Mouse (Mus musculus) layer of hippocampus, adult 9-11 months (tissue): ENCODE measurements at regions not wholly inside any gene's neighbourhood (a gene's known extent, or its start where the extent isn't known, plus 50 kb on each side); places are given as distances from the start of the nearest gene placed in this dataset.

ENCODE experiments used
- DNase-seq: peaks from one replicate; pipeline ENCODE4 v3.0.0; 2022

DNA sequence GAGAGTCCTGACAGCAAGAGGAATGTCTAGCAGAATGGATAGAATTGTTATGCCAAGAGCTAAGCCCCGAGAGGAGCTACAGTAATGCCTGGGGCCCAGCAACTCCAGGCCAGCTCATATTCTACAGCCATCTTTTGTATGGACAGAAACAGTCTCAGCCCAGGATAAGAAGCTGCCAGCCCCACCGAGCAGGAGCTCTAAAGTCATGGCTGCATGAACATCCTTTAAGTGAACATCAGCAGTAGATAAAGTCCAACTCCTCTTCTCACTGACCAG is 141.6 kb upstream of the Snx19 start:
- no peak for DNase-seq

- no peak for DNase-seq
These were observed 127.1 kb upstream of the Snx19 start for GRCm38 (mm10) chr9:30299844-30300243.

- no peak for DNase-seq
These were observed 118.6 kb upstream of the Snx19 start for GRCm38 (mm10) chr9:30308281-30308680.

DNA sequence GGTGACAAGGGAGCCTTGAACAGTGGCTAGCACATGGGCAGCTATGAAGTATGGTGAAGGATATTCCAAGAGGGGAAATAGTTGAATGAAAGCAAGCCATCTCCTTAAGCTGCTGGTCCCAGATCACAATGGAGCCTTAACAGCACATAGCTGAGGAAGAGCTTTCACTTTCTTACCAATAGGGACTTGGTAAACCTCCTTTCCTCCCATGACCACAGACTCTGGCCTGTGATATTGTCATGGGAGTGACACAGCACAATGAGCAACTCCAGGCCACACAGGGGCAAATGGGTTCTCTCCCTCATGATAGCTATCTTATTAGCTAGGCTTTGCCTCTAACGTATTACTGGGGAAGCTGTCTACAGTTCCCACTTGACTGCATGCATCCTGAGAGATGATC is 113.5 kb upstream of the Snx19 start:
- no peak for DNase-seq

DNA sequence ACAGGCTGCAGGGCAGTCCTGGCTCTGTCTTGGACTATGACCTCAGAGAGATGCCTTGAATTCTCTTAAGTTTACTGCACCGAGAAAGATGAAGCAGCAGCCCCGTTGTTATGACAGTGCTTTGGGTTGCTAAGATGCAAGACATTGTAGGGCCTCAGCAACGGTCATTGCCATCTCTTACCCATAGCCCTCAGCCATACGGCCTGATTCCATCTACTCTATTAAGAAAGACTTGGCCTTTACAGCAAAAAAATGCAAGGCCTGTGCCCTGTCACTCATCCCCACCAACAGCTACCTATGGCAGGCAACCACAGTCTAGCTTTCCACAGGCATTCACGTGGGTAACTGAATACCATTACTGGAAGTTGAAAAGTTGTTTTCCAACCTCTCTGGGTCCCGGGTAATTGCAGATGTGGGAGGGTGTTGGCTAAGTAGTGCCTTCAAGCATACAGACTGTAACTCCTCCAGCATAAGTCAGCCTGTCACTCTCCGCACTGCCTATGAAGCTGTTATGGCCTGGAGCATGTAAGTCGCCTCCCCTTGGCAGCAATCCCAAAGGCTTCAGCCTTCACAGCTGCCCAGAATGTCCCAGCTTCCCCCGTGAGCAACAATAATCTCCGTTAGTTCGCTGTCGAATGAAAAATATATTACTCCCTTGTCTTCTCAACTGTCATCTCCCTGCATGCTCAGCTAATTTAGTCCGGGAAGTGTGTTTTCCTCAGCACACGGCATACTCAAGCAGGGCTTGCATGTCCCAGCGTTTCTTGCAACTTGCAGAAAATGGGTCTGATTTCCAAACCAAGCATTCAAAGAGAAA is 112.3 kb upstream of the Snx19 start:
- peak; percentile 9 for DNase-seq

DNA sequence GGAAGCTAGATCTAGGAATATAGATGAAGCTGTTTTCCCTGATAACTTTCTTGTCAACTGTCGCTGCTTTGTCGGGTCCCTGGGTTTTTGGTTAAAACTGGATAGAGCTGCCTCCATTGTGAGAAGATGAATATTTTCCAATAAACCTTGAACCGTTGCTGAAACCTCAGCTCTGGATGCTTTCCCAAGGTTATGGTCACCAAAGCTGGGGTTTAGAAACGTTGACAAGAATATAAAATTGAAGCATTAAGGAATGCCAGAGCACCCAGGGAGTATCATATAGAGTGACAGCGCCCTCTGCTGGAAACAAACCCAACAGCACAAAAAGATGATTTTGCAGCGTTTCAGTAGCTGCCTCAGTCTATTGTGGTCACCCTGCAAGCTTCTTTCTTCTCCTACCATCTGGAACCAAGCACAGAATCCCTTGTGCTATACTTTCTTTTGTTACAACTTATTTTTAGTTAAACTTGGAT is 111.7 kb upstream of the Snx19 start:
- no peak for DNase-seq

GRCm38 (mm10) chr9:30344866-30345265 is 82.0 kb upstream of the Snx19 start:
- no peak for DNase-seq

- no peak for DNase-seq
These were observed 72.9 kb upstream of the Snx19 start for GRCm38 (mm10) chr9:30353965-30354364.

GRCm38 (mm10) chr9:30355642-30356041 is 71.3 kb upstream of the Snx19 start:
- no peak for DNase-seq

- DNase-seq: no peak
These were observed 57.1 kb upstream of the Snx19 start for GRCm38 (mm10) chr9:30369554-30370440.

DNA sequence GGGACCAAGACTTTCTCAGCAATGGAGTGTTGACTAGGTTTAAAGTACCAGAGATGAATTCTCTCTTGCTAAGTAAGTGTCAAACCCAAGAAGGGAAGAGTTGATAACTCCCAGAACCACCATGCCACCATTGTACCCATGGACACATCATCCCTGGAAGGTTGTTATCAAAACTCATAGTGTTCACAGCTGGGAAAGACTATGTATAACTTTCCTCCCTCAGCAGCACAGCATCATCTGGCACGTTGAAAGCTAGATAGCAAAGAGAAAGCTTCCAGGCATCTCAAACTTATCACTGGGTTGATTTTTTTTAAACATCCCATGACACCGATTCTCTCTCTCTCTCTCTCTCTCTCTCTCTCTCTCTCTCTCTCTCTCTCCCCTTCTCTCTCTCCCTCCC is 56.1 kb upstream of the Snx19 start:
- DNase-seq: no peak

DNA sequence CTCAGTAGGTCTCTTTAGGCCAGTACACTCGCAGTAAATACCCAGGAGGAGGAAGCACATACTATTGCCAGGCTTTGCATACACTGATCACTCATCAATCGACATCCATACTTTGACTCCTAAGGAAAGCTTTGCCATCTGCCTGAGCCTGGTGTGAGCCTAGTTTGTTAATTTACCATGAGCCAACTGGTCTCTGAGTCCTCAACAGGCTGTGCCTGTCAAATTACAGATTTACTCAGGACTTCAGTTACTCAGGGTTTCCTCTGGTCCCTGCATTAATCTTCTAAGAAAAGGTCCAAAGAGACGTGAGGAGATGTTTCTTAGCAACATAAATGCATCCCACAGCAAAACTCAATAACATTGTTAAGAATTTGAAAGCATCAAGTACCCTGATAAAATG is 50.0 kb upstream of the Snx19 start:
- no peak for DNase-seq
